Mouse (Mus musculus) urinary bladder, postnatal 14 days (tissue): ENCODE measurements around the gene Bhlha15.
A peak's percentile ranks its signal among the peaks of the same experiment; 100 is the strongest.

Source experiments
- DNase-seq: peaks from one replicate; pipeline ENCODE4 v3.0.0; 2021; ENCODE audit warnings: low spot score

Gene Bhlha15

DNA sequence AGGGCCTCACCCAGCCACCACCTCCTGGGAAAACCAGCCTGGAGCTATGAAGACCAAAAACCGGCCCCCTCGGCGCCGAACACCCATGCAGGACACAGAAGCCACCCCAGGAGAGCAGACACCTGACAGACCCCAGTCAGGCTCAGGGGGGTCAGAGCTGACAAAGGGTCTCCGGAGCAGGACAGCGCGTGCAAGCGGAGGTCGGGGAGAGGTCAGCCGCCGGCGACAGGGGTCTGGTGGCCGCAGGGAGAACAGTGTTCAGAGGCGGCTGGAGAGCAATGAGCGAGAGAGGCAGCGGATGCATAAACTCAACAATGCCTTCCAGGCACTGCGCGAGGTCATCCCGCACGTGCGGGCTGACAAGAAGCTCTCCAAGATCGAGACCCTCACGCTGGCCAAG, 940 bp downstream of the Bhlha15 start:
- DNase-seq, result no peak

DNA sequence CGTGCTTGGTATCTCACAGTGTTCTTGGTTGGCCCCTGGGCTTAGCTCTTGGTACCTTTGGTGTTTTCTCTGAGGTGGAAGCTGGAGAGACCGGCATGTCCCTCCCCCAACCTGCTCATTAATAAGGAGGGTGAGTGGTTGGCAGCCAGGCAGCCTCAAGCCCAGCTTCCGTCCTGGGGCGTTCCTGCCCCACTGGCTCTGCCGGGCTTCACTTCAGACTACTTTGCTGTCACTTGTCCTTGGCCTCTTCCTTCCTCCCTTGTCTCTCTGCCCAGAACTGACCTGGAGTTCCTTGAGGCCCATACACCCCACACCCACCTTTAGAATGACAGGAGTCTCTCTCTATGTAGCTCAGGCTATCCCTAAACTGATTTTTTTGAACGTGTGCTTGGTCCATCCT, 2.6 kb downstream of the Bhlha15 start:
- DNase-seq, result no peak

DNA sequence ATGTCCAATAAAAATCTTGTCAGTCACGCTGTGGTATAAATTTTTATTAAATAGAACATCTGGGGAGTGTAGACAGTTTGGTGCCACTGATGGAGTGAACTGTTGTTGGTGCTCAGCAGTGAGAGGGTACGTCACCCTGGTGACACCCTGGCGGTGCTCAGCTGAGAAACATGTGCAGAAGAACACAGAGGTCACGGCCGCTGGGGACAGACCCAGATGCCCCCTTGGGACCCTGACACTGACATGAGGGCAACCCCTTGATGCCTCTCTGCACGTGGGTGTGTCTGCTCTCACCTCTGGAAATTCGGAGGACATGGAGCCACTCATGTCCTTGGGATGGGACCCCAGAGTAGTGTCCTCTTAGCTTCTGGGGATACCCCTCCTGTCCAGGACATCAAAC, 4.3 kb downstream of the Bhlha15 start:
- DNase-seq, result no peak

DNA sequence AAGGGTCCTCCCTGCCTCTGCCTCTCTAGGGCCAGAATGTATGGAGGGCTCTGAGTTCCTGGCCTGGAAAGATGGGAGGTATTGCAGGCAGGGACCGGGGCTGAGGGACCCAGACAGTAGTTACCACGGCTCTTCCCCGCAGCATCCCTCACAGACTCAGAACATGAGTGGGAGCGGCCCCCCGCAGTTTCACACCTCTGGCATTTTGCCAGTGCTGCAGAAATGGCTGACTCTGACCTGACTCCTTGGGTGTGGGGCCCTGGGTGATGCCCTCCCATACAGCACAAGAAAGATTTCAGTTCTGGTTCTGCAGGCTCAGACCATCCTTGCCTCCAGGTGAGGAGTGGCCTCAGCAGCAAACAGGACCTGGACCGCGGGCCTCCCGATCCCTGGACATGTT, 5.5 kb downstream of the Bhlha15 start:
- DNase-seq, result no peak

DNA sequence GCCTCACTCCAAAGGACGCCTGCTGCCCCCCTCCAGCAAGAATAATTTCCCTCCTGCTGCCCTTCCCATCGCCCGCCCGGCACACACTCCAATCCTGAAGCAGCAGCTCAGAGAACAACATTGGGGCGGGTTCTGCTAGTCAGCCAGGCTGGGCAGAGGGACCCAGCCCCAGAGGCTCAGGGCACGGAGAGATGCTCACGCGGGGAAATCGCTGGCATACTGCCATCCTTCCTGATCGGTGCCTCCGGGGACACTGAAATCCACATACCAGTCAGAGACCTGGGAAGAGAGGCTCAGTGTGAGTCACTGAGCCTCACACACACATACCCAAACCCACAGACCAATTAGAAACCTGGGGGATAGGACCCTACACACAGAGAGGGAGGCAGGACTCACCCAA, 10.5 kb downstream of the Bhlha15 start:
- DNase-seq, result no peak

DNA sequence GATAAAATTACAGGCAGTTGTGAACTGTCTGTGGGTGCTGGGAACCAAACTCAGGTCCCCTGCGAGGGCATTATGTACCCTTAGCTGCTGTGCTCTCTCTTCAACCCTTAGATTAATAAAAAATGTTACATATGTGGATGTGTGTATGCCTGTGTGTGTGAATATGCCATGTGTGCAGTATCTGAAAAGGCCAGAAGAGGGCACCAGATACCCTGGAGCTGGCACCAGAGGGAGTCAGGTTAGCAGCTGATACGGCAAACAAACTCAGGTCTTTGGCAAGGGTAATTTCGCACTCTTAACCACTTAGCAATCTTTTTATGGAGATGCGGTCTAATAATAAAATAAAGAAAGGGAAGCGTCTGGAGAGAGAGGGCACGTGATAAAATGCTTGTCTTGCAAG, 12.3 kb downstream of the Bhlha15 start:
- no peak for DNase-seq

DNA sequence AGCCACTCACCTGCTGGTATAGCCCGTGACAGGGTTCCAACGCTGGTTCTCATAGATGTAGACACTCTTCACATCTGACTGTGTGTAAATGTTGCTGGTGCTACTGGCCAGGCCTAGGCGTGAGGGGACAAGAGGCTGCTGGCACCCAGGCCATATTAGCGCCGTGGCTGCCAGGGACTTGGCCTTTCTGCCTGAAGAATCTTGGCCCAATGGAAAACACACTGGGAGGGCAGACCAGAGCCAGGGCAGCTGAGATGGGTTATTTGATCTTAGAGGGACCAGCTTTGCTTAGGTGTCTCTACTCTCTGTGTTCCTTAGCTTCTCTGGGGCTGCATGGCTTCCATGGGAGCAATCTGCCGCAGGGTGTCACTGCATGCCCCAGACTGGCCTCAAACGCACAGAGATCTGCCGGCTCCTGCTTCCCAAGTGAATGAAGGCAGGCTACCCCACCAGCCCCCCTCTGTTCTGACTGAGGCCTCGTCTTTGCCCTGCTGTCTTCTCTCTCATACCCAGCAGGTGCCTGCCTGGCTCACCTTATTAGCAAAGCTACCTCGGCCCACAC, 13.4 kb downstream of the Bhlha15 start:
- no peak for DNase-seq

DNA sequence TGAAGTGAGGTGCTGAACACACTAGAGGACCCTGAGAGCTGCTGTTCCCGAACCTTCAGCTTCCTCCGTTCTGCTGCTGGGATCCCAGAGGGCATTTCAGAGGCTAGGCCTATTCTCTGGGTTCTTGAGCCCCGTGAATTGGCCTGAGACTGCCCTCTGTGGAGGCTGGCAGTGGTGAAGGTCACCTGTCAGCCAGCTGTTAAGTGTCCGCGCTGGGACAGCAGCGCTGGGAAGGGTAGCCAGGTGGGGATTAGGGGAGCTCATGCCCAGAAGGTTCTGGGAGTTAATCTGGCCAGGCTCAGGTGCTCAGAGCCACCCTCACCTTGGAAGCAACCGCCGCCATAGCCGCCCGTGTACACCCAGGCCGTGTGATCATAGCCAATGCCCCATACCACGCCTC, 14.2 kb downstream of the Bhlha15 start:
- DNase-seq, result no peak

DNA sequence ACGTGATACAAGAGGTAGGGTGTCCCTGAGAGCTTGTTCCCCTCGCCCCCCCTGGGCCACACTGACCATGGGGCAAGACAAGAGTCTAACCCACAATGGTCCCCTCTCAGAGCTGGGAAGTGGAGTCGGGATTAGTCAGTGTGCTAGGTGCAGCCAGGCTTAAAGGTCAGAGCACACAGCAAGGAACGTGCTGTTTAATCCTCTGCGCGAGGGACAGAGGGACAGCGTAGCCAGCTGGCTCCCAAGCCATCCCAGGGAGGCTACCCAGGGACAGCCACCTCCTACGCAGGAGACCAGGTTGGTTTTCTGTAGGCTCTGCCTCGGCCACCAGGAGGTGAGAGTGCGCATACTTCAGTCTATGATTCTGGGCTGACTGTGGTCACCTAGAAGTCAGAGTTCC, 14.8 kb downstream of the Bhlha15 start:
- DNase-seq, result no peak

DNA sequence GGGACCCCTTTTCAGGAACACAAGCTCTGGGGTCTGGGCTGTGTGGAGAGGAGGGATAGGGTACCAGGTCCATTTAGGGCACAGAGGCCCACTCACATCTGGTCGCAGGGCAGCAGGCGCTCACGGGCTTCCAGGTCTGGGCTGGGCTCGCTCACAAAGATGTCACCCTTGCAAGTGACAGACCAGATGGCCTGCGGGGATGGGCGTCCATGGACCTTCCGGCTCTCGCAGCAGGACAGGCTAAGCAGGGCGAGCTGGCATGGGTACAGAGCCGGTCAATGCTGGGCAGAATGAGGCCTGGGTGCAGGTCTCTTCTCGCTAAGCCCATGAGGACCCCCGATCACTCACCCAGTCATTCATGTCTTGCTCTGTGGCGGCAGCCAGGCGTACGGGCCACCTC, 16.0 kb downstream of the Bhlha15 start:
- DNase-seq, result no peak

DNA sequence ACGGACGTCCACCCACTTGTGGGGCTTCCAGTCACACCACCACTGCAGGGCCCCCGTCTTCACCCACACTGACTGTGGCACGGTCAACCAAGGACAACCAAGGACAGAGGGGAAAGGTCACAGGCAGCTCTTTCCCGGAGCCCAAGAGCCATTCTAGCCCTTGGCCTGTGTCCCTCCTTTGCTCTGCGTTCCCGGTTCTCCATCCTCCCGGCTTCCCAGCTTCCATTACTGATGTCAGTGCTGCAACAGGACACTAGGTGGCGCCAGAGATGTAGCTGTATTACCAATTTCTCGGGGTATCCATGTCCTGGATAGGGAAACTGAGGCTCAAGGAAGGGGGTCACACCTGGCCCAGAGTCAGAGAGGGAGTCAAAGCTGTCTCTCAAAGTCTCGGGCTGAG, 17.4 kb downstream of the Bhlha15 start:
- peak; percentile 52 for DNase-seq

DNA sequence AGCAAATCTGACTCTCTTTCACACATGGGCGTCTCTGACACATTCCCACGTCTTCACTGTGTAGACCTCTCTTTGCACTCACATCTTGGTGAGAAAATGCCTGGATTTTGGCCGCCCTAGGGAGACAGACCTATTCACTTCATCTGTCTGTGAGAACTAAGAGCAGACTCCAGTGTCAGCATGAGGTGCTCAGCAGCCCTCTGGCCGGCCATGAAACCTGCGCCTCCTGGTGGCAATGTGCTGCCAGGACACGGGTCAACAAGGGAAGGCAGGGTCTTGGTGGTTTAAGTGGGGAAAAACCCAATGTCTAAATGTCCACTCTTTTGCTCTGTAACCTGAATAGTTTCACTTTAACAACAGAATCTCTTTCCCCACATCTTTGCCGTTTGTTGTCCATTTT, 24.4 kb downstream of the Bhlha15 start:
- DNase-seq, result peak; percentile 65

DNA sequence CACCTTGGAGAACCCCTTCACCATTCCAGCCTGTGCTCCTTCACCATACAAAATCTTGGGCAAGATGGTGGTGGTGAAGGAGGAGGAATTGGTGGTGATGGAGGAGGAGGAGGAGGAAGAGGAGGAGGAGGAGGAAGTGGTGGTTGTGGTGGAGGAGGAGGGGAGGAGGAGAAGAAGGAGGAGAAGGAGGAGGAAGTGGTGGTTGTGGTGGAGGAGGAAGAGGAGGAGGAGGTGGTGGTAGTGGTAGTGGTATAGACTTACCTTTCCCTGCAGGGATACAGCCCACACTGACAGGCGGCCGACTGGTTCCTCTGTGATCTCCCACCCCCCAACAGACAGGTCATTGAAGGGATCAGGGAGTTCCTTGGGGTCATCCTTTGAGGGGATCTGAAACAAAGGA, 25.9 kb downstream of the Bhlha15 start:
- DNase-seq, result no peak

DNA sequence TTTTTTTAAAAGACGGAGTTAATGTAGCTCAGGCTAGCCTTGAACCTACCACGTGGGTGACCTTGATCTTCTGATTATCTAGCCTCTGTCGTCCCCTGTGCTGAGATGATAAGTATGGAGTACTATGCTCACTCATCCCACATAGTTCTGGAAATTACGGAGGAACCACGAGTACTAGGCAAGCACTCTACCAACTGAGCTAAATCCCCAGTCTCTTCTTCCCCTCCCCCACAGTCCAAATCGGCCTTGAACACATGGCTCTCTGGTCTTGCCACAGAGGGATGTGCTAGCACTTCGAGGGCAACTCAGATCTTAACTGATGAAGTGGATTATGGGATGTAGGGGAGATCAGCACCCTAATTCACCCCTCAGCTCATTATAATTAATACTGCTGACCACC, 28.0 kb downstream of the Bhlha15 start:
- no peak for DNase-seq

DNA sequence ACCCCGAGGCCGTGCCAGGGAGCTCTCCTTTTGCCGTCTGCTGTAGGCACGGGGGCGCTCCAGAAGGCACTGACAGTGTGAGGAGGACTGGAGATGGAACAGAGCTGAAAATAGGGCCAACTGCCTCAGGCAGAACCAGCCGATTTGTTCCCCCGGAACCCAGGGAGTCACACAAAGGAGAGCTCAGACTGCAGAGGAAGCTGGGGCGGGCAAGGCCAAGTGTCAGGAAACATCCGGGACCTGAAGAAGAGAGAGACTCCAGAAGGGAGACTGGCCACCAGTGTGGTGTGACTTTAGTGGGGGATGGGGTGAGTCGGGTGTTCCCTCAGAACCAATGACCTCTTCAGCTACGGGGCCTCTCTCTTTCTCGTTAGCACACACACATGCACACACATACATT, 29.2 kb downstream of the Bhlha15 start:
- DNase-seq, result no peak

DNA sequence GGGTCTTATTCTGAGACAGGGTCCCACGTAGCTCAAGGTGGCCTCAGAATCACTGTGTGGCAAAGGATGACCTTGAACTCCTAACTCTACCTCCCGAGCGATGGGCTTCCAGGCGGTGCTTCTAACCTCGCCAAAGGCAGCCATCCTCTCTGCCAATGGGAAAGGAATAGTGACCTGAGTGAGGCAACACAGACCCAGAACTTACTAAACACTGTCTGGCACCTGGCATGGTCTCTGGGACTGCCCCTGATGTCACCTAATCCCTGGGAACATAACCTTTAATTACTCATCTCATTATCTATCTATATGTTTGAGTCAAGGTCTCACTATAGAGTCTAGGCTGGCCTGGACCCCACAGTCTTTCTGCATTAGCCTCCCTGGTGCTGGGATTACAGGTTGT, 29.9 kb downstream of the Bhlha15 start:
- no peak for DNase-seq

DNA sequence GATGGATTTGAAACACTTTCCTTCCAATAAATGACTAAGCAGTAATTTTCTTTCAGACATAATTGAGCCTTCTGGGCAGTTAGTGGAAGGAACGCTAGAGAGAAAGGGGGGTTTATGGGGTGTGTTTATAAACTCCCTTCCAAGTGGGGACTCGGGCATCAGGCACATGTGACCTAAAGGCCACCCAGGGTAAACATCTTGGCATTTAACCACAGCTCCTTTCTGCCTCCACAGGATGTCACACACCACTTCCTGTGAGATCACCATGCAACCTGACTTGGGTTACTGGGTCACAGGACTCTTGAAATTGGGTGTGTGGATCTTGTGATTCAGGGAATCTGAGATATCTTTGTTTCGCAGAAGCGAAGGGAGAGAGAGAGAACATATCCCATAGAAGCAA, 31.2 kb downstream of the Bhlha15 start:
- peak; percentile 19 for DNase-seq

DNA sequence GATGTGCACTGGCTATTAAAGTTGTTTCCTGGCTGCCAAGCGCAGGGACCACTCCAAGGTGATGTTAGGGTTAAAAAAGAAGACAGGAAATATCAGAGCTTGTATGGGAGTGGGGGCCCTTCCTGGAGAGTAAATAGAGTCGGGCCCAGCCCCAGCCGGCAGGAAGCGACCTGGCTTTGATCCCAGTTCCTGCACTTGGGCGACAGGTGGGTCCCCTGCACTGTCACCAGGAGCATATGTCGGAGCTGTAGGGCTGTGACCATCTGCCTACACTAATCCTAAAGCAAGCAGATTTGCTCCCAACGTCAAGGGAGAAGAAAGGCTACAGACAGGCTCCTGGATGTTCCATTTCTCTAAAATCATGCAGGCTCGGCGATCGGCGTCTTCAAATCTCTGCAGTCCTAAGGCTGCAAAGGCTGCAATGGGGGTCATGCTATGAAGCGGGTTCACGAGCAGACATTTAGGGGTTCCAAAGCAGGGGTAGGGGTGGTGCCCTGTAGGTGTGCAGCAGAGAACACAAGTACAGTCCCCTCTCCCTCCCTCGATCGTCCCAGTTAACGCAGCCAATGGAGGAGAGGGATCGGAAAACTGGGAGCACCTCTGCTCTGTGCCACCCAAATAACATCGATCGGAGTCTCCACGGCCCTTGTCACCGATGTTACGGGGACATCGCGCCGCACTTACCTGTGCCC, 32.9 kb downstream of the Bhlha15 start:
- peak; percentile 62 for DNase-seq

DNA sequence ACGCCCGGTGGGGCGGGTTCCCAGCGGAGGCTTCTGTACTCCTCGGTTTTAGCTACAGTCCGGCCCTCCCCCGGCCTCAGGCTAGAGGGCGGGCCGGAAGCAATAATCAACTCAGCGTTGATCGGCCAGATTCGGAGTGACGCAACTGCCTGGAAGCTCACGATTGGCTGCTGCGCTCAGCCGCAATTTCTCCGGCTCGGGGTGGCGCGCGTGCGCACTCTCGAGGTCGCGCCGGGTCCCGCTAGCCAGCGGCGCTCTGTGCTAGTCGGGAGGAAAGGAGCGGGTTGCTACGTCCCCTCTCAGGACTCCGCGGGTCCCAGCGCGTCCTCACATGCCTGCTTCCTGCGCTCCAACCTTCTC, 33.4 kb downstream of the Bhlha15 start, which contains the start of gene Tecpr1:
TSS of gene Tecpr1 (minus strand) at position 113 of the 360 bp plus-strand sequence.
- peak; percentile 95 for DNase-seq

DNA sequence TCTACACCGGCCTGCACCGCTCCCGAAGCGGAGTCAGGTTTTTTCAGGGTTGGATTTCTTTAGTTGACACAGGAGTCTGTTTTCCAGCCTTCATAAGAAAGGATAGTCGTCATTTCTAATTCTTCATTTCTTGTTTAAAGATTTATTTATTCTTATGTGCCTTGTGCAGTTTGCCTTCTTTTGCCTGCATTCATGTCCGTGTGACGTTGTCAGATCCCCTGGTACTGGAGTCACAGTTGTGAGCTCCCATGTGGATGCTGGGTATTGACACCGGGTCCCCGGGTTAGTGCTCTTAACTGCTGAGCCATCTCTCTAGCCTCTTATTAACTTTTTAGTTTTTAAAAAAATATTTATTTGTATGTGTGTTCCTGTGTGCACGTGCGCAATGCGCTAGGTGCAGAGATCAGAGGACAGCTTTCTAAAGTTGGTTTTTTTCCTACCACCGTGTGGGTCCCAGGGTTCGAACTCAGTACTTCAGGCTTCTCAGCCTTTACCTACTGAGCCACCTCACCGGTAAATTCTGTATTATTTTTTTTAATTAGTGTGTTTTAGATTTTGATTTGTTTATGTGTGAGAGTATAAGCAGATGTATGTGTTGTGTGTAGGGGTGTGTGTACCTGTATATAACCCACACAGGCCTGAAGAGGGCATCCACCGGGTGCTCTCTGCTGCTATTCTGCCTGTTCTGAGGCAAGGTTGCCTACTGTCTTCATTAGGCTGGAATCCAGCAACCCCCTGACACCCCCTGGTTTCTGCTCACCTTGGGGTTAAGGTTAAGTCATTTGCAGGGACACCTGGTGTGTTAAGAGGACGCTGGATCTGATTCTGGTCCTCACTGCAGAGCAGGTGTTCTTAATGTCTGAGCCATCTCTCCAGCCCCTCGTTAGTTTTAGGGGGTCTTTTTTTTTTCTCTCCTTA, 34.1 kb downstream of the Bhlha15 start:
- DNase-seq, result no peak

DNA sequence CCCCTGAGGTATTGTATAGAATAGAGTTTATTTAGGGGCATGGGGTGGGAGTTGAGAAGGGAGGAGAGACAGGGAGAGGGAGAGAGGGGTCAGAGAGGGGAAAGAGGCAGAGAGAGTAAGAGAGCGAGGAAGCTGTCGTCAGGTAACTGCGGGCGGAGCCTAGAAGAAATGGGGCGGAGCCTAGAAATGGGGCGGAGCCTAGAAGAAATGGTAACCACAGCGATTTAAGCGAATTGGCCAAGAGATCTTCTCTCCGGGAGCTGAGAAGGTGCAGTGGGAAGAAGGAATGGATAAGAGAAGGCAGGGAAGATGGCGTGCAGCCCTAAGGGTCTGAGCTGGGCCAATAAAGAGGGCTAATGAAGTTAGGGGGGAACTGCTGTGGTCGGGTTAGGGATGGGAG, 36.1 kb downstream of the Bhlha15 start:
- no peak for DNase-seq

DNA sequence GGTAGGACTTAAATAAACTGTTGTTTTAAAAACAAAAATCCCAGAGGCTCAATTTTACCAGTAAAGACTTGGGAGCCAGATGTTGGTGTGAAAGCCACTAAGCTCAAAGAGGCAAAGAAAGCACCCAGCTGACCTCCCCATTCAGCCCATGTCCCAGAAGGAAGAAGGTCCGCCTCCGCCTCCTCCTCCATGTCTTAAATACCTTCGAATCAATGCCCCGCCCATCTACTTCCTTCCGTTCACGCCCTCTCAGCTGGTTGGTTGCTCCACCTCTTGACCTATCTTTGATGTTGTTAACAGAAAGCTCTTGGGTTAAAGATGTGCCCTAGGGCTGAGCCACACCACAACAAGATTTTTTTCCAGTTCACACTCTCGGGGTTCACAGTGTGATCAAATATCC, 40.1 kb downstream of the Bhlha15 start:
- DNase-seq, result no peak

DNA sequence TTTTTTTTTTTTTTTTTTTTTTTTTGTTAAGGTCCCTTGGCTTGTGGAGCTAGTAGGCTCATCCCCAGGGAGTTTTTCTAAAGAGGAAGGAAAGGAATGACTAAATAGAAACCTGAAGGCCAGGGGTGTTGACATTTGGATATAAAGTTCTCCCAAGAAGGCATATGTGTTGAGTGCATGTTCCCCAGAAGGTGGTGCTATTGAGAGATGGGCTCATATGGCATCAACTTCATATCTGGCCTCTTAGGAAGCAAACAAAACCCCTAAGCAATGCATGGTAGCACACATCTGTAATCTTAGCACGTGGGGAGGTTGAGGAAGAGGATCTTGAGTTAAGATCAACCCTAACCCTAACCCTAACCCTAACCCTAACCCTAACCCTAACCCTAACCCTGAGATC, 41.3 kb downstream of the Bhlha15 start:
- no peak for DNase-seq
